Mouse (Mus musculus) ES-CJ7 (cell line): ENCODE results near the gene Chaf1b.

ENCODE experiments used
- DNase-seq: peaks from one replicate; pipeline ENCODE4 v3.0.0; 2011; ENCODE audit warnings: low read depth, low spot score

Chaf1b gene

DNA sequence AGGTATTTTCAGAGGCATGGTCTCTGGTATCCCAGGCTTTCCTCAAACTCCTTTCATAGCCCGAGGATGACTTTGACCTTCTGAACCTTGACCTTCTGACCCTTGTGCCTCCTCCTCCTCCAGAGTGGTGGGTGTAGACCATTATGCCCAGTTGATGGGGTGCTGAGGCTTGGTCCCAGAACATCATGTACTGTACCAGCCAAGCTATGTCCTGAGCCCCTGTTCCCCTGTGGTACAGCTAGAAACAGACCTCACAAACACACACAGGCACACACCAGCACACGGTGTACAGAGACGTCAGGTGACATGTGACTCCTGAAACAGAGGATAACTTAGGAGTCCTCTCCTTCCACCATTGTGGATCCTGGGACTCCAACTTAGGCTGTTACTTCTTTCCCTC lies 29.1 kb downstream of the Chaf1b start:
- peak; percentile 44 for DNase-seq

DNA sequence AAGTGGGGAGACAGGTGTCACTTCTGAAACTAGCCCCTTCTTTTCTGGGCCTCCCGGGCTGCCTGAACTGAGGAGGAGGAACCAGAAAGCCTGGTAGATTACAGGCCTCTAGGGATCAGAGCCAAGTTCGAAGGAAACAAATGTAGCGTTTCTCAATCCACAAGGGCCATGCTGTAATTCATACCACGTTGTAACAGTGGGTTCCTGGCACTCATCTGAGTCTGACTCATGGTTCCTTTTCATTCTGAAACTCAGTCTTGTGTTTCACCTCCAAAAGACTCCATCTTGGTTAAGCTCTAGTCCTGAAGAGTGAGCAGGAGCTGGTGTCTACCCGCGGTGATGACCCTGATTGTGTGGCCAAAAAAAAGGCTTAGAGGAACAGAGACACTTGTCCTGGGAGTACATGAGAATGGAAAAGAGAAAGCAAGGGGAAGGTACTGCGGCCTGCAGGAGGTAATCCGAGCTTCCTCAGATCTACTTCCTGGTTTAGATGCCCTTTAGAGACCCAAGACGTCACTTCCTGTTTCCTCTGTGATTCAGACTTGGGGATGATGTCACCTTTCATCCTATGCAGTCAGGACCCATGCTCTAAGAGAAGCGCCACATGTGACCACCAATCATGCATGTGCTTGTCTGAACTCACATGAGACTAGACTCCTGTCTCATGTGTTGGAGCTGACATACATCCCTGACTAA lies 30.3 kb downstream of the Chaf1b start:
- DNase-seq = no peak

GRCm38 (mm10) chr16:93915338-93915849 lies 31.7 kb downstream of the Chaf1b start:
- peak; percentile 75 for DNase-seq

DNA sequence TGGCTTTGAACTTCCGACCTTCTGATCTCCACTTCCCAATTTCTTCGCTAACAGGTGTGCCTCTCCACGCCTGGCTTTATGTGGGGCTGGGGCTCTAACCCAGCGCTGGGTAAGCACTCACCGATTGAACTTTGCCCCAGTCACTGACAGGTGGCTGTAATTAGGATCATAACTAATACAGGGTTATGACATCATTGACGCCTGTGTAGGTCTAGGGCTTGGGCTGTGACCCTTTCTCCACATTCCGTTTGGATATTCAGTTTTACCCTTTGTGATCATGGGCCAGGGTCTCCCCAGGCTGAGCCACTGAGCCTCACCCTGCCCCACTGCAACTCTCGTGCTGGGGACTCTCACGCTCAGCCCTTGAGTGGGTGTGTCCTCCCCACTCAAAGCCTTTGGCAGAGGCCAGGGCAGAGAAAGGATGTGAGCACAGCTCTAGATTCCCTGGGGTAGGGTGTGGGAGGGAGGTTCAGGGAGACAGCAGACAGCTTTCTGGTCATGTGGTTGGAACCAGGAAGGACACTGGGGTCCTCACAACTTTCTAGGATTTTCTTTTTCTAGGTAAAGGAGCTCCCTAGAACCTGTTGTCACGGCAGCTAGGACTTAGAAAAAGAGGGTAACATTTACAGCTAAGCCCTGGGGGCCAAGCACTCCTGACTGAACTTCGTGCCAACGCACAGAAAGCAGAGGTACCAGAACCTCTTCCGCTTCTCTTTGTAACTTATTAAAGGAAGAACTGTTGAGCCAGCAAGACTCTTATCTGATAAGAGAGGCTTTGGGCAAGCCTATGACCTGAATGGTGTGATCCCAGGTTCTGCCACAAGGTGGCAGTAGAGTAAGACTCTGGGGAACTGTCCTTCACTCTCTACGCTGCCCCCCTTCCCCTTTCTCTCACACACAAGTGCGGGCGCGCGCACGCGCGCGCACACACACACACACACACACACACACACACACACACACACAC lies 34.3 kb downstream of the Chaf1b start:
- peak; percentile 86 for DNase-seq

DNA sequence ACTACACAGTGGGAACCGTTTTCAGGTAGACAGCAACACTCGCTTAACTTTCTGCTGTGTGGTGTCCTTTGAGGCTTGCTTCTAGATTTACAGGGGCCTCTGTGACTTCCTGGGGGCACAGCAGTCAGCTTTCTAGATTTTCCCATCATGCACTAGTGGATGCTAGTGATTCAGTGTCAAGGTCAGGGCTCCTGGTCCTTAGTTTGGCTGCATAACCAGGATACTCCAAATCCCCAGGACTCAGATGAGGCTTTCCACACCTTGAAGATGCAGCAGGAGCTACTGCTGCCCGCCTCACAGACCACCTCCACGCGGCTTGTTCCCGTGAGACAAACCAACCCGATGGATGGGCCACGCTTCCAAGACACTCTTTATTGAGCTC lies 35.0 kb downstream of the Chaf1b start:
- peak; percentile 43 for DNase-seq

- DNase-seq = no peak
These were observed 35.5 kb downstream of the Chaf1b start for GRCm38 (mm10) chr16:93919189-93919588.

DNA sequence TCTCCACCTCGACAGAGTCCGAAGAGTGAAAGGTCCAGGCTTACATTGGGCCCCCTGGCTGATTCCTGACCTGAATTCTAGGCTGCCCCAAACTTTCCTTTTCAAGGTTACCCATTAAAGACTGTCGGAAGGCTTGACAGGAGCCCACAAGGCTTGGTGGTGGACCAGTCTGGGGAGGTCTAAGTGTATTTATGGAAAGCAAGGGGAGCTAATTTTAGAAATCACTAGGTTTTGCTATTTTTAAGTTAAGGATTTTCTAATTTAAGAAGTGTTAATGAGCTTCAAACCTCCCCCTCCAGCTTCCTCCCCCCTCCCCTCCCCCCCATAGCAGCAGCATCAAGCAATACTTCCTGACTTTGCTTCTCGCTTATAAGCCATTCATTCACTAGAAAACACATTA lies 37.0 kb downstream of the Chaf1b start:
- no peak for DNase-seq

DNA sequence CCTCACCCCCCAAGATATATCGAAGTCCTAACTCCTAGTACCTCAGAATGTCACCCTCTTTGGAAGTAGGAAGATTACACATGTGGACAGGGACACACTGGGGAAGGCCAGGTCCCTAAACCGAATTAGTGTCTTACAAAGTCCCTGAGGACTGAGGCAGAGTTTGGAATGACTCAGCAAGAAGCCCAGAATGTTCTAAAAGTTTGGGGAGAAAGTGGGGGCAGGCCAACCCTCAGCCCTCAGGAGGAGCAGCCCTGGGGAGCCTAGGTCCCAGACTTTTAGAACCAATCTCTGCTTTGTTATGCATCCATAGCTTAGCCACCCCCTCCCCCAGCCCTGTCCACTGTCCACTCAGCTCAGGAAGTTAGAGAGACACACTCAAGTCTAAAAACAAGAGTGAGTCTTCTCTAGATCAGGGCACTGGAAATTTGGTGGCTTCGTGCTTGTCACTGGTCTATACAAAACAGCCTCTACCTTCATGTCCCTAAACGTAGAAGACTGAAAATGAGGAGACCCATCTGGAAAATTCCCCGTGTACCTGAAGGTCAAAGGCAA lies 39.2 kb downstream of the Chaf1b start:
- no peak for DNase-seq

GRCm38 (mm10) chr16:93923788-93924187 lies 40.1 kb downstream of the Chaf1b start:
- DNase-seq = no peak

DNA sequence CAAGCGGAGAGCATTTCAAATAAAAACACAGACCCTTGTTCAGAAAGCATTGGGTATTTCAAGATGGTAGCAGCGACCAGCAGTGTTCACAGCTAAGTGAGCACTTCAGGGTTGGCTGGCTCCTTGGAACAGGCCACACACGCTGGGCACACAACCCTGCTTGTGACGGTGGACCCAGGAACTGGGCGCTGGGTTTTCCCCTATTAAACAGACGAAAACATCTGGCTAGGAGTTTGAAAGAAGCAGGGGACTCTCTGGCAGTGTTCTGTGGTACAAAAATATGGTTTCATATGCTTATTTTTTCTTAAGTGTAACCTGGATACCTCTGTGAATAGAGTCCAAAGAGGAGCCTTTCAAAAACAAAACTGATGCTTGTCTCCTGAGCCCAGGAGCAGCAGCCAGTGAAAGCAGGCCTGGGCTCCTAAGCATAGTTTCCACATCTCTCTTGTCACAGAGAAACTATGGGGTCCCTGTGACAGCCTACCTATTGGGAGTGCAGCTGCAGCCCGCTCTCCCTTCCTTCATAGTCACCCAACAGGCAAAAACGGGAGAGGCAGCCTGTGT lies 42.1 kb downstream of the Chaf1b start:
- DNase-seq = no peak

DNA sequence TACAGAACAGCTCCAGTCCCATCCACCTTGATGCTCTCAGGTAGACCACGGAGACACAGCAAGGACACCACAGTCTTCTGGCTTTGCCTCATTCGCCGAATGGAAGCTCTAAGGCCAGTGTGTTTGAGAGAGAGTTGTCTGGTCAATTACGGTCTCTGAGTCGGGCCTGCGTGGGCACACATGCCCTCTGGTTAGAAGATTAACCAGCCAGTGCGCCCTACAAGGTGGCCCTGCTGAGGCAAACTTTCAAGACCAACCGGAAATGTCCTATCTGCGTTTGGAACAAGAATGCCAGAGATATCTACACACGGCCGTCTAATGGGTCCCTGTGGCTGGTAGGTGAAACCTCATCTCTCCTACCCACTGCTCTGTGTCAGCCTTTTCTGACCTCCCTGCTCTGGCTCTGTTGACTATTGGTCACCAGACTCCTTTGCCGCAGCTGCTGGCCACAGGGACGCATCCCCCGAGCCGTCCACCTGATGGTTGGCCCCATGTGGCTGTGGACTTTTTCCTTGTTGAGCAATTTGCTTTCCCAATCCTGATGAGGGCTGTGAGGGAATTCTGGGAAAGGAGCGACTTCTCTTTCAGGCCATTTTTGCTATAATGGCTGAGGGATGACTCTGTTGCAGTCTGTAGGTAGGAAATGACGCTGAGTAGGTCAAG lies 45.8 kb downstream of the Chaf1b start:
- no peak for DNase-seq

- no peak for DNase-seq
These were observed 48.8 kb downstream of the Chaf1b start for GRCm38 (mm10) chr16:93932185-93933168.

DNA sequence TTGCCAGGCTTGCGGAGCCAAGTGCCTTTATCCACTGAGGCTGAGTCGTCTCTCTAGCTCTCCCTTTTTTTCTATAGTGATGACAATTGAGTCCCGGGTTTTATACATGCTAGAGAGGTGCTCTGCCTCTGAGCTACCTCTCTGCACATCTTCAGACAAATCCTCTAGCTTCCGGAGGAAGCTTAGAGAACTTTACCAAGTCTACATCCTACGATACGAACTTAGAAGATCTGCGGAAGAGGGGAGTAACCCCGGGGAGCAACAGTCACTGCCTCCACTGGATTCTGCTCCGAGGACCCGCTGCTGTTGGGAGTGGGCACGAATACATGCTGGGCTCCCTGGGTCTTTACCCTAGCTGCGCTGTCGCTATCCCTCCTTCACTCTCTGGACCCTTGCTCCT lies 50.9 kb downstream of the Chaf1b start:
- DNase-seq = no peak

DNA sequence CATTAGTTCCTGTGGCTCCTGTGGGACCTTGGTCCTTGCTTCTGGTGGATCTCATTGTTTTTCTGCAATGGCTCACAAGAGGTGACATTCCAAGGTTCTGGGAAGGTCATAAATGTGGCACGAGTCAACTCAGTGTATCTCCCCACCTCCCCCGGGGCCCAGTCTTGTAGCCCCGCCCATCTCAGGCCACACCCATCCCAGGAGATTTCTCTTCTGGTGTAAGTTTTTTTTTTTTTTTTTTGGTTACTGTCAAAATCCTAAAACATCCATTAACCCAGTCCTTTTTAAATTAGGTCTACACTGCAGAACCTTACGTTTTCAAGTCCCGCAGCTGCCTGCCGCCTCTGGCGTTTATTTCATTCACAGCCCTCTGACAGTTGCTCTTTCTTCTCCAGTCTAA lies 51.3 kb downstream of the Chaf1b start:
- DNase-seq = no peak

DNA sequence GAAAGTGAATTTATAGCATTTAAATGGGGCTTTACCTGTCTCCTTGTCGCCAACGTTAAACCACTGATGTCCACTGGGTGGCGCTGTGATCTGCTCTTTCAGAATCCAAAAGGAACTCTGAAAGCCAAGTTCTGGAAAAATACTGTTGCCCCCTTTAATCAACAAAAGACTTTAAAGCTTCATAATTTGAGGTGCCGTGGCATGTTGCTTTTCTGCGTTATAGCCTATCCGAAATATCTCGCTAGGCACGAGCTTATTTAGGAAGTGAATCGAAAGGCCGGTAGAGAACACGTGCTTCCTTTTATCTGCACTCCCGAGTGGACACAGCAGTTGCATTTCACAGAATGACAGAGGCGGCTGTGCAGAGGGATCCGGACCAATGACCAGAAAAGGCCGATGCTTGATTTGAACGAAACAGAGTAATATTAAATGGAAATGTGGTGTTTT lies 54.7 kb downstream of the Chaf1b start:
- peak; percentile 78 for DNase-seq

- DNase-seq = no peak
These were observed 56.3 kb downstream of the Chaf1b start for GRCm38 (mm10) chr16:93939961-93940360.

- no peak for DNase-seq
These were observed 58.3 kb downstream of the Chaf1b start for GRCm38 (mm10) chr16:93941781-93942567.

- no peak for DNase-seq
These were observed 59.2 kb downstream of the Chaf1b start for GRCm38 (mm10) chr16:93942796-93943502.

- DNase-seq = no peak
These were observed 60.6 kb downstream of the Chaf1b start for GRCm38 (mm10) chr16:93944301-93944700.
